Mouse (Mus musculus): ENCODE measurements around the gene Adcy5. TPM values are rescaled to one million over a fixed set of nuclear protein-coding genes. Genes with fewer than 3 reads are reported as not detected.

Adcy5 gene
- polyA plus RNA-seq, 2 experiments = 2.5 to 10.1 TPM

- Histone ChIP-seq H3K4me2 (replicated peaks; ENCODE audit: low read depth, low read length, severe bottlenecking) (no peak overlapping the region), H3K9ac (ENCODE audit: low read depth, low read length, severe bottlenecking) (no peak overlapping the region), H3K4me3 (replicated peaks; ENCODE audit: low read length) (no peak overlapping the region), H3K4me1 (ENCODE audit: control insufficient read depth, insufficient read depth, low read length) (no peaks in the 10 kb centered on the region), H3K27me3 (ENCODE audit: control insufficient read depth, insufficient read depth, low read length) (no peaks in the 10 kb centered on the region), H3K27ac (replicated peaks; ENCODE audit: low read depth, low read length) (no peak overlapping the region), H3K9me3 (ENCODE audit: control insufficient read depth, low read length) (no peaks in the 10 kb centered on the region), H3K36me3 (ENCODE audit: control insufficient read depth, insufficient read depth, low read length) (peaks cover 7% of the 10 kb centered on the region)
- DNase-seq (ENCODE audit: low spot score) (no peak), ATAC-seq (ENCODE audit: low FRiP score, low read depth) (no peak)
- 89% methylated on average over 4 of the region's 4 CpGs for WGBS
- TF ChIP-seq POLR2A (IDR thresholded peaks at IDR 0.05; ENCODE audit: borderline replicate concordance, extremely low read depth, insufficient read depth, insufficient read length) = no peak
Observed at GRCm38 (mm10) chr16:35309634-35310033, 155.0 kb downstream of the Adcy5 start.

GRCm38 (mm10) chr16:35310551-35311110, 156.0 kb downstream of the Adcy5 start:
- no peak for TF ChIP-seq POLR2A (IDR thresholded peaks at IDR 0.05; ENCODE audit: borderline replicate concordance, extremely low read depth, insufficient read depth, insufficient read length)
- H3K4me3 ChIP-seq (replicated peaks; ENCODE audit: low read length) = no peak overlapping the region
- peaks cover 7% of the 10 kb centered on the region for H3K36me3 ChIP-seq (ENCODE audit: control insufficient read depth, insufficient read depth, low read length)
- H3K27me3 ChIP-seq (ENCODE audit: control insufficient read depth, insufficient read depth, low read length) = no peaks in the 10 kb centered on the region
- no peaks in the 10 kb centered on the region for H3K4me1 ChIP-seq (ENCODE audit: control insufficient read depth, insufficient read depth, low read length)
- no peak for ATAC-seq (ENCODE audit: low FRiP score, low read depth)
- no peak overlapping the region for H3K9ac ChIP-seq (ENCODE audit: low read depth, low read length, severe bottlenecking)
- WGBS = 58% methylated on average over 2 of the region's 2 CpGs
- H3K9me3 ChIP-seq (ENCODE audit: control insufficient read depth, low read length) = no peaks in the 10 kb centered on the region
- H3K4me2 ChIP-seq (replicated peaks; ENCODE audit: low read depth, low read length, severe bottlenecking) = no peak overlapping the region
- DNase-seq (ENCODE audit: low spot score) = no peak
- no peak overlapping the region for H3K27ac ChIP-seq (replicated peaks; ENCODE audit: low read depth, low read length)

GRCm38 (mm10) chr16:35311586-35311985, 156.9 kb downstream of the Adcy5 start:
- DNase-seq (ENCODE audit: low spot score) (no peak), ATAC-seq (ENCODE audit: low FRiP score, low read depth) (no peak)
- Histone ChIP-seq H3K27me3 (ENCODE audit: control insufficient read depth, insufficient read depth, low read length) (no peaks in the 10 kb centered on the region), H3K4me2 (replicated peaks; ENCODE audit: low read depth, low read length, severe bottlenecking) (no peak overlapping the region), H3K9ac (ENCODE audit: low read depth, low read length, severe bottlenecking) (no peak overlapping the region), H3K36me3 (ENCODE audit: control insufficient read depth, insufficient read depth, low read length) (peaks cover 7% of the 10 kb centered on the region), H3K4me1 (ENCODE audit: control insufficient read depth, insufficient read depth, low read length) (no peaks in the 10 kb centered on the region), H3K27ac (replicated peaks; ENCODE audit: low read depth, low read length) (no peak overlapping the region), H3K9me3 (ENCODE audit: control insufficient read depth, low read length) (no peaks in the 10 kb centered on the region), H3K4me3 (replicated peaks; ENCODE audit: low read length) (no peak overlapping the region)
- no peak for TF ChIP-seq POLR2A (IDR thresholded peaks at IDR 0.05; ENCODE audit: borderline replicate concordance, extremely low read depth, insufficient read depth, insufficient read length)
- 63% methylated on average over 8 of the region's 8 CpGs for WGBS

GRCm38 (mm10) chr16:35315496-35315895, 160.8 kb downstream of the Adcy5 start:
- H3K4me3 ChIP-seq (replicated peaks; ENCODE audit: low read length) = no peak overlapping the region
- ATAC-seq (ENCODE audit: low FRiP score, low read depth) = no peak
- TF ChIP-seq POLR2A (IDR thresholded peaks at IDR 0.05; ENCODE audit: borderline replicate concordance, extremely low read depth, insufficient read depth, insufficient read length) = no peak
- no peaks in the 10 kb centered on the region for H3K4me1 ChIP-seq (ENCODE audit: control insufficient read depth, insufficient read depth, low read length)
- no peak overlapping the region for H3K4me2 ChIP-seq (replicated peaks; ENCODE audit: low read depth, low read length, severe bottlenecking)
- DNase-seq (ENCODE audit: low spot score) = no peak
- H3K27me3 ChIP-seq (ENCODE audit: control insufficient read depth, insufficient read depth, low read length) = no peaks in the 10 kb centered on the region
- no peak overlapping the region for H3K9ac ChIP-seq (ENCODE audit: low read depth, low read length, severe bottlenecking)
- no peak overlapping the region for H3K27ac ChIP-seq (replicated peaks; ENCODE audit: low read depth, low read length)
- peaks cover 7% of the 10 kb centered on the region for H3K36me3 ChIP-seq (ENCODE audit: control insufficient read depth, insufficient read depth, low read length)
- no peaks in the 10 kb centered on the region for H3K9me3 ChIP-seq (ENCODE audit: control insufficient read depth, low read length)
- WGBS = 75% methylated on average over 3 of the region's 3 CpGs

- H3K27ac ChIP-seq (replicated peaks; ENCODE audit: low read depth, low read length) = no peak overlapping the region
- H3K9ac ChIP-seq (ENCODE audit: low read depth, low read length, severe bottlenecking) = no peak overlapping the region
- H3K36me3 ChIP-seq (ENCODE audit: control insufficient read depth, insufficient read depth, low read length) = peaks cover 7% of the 10 kb centered on the region
- no peaks in the 10 kb centered on the region for H3K27me3 ChIP-seq (ENCODE audit: control insufficient read depth, insufficient read depth, low read length)
- ATAC-seq (ENCODE audit: low FRiP score, low read depth) = no peak
- no peak for TF ChIP-seq POLR2A (IDR thresholded peaks at IDR 0.05; ENCODE audit: borderline replicate concordance, extremely low read depth, insufficient read depth, insufficient read length)
- H3K4me2 ChIP-seq (replicated peaks; ENCODE audit: low read depth, low read length, severe bottlenecking) = no peak overlapping the region
- no peak overlapping the region for H3K4me3 ChIP-seq (replicated peaks; ENCODE audit: low read length)
- no peaks in the 10 kb centered on the region for H3K9me3 ChIP-seq (ENCODE audit: control insufficient read depth, low read length)
- no peak for DNase-seq (ENCODE audit: low spot score)
- H3K4me1 ChIP-seq (ENCODE audit: control insufficient read depth, insufficient read depth, low read length) = no peaks in the 10 kb centered on the region
Observed at GRCm38 (mm10) chr16:35316856-35317264, 162.2 kb downstream of the Adcy5 start.

GRCm38 (mm10) chr16:35317460-35317859, 162.8 kb downstream of the Adcy5 start:
- no peak for TF ChIP-seq POLR2A (IDR thresholded peaks at IDR 0.05; ENCODE audit: borderline replicate concordance, extremely low read depth, insufficient read depth, insufficient read length)
- no peak for ATAC-seq (ENCODE audit: low FRiP score, low read depth)
- H3K4me2 ChIP-seq (replicated peaks; ENCODE audit: low read depth, low read length, severe bottlenecking) = no peak overlapping the region
- no peaks in the 10 kb centered on the region for H3K4me1 ChIP-seq (ENCODE audit: control insufficient read depth, insufficient read depth, low read length)
- WGBS = 79% methylated on average over 5 of the region's 5 CpGs
- no peak overlapping the region for H3K27ac ChIP-seq (replicated peaks; ENCODE audit: low read depth, low read length)
- no peak overlapping the region for H3K9ac ChIP-seq (ENCODE audit: low read depth, low read length, severe bottlenecking)
- H3K4me3 ChIP-seq (replicated peaks; ENCODE audit: low read length) = no peak overlapping the region
- H3K36me3 ChIP-seq (ENCODE audit: control insufficient read depth, insufficient read depth, low read length) = peaks cover 7% of the 10 kb centered on the region
- no peaks in the 10 kb centered on the region for H3K27me3 ChIP-seq (ENCODE audit: control insufficient read depth, insufficient read depth, low read length)
- no peaks in the 10 kb centered on the region for H3K9me3 ChIP-seq (ENCODE audit: control insufficient read depth, low read length)
- no peak for DNase-seq (ENCODE audit: low spot score)
